Mouse (Mus musculus): Measurements from ENCODE around the gene Hmgb1.

DNA sequence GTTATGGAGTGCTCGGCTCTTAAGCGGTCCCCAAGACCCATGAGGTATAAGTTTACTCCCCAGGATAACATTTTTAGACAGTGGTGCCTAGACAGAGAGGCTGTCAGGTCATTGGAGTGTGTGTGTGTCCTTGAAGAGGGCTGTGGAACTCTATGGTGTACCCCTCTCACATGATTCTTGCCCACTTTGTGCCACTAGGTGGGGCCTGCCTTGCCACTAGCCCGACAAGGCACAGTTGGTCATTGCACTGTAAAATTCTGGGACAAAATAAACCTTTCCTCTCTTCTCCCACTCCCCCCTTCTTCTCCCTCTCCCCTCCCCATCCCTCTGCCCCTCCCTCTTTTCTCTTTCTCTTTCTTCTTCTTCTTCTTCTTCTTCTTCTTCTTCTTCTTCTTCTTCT lies 96.1 kb downstream of the Hmgb1 start:
- TF ChIP-seq POLR2A (IDR thresholded peaks at IDR 0.05; ENCODE audit: control insufficient read depth, extremely low read depth, insufficient read depth, low read length, poor library complexity): no peak
- no peak for TF ChIP-seq CTCF (IDR thresholded peaks at IDR 0.05; ENCODE audit: borderline replicate concordance, control insufficient read depth, extremely low read depth, insufficient read depth, low read length, poor library complexity)

Measured in thymus, adult 2 months (tissue).